Mouse (Mus musculus): ENCODE results near the gene Atp6v1c2. TPM values are rescaled to one million over a fixed set of nuclear protein-coding genes. Genes with fewer than 3 reads are reported as not detected.
A peak's percentile ranks its signal among the peaks of the same experiment; 100 is the strongest.

Gene Atp6v1c2
- total and polyA plus RNA-seq, 3 experiments, result not detected

DNA sequence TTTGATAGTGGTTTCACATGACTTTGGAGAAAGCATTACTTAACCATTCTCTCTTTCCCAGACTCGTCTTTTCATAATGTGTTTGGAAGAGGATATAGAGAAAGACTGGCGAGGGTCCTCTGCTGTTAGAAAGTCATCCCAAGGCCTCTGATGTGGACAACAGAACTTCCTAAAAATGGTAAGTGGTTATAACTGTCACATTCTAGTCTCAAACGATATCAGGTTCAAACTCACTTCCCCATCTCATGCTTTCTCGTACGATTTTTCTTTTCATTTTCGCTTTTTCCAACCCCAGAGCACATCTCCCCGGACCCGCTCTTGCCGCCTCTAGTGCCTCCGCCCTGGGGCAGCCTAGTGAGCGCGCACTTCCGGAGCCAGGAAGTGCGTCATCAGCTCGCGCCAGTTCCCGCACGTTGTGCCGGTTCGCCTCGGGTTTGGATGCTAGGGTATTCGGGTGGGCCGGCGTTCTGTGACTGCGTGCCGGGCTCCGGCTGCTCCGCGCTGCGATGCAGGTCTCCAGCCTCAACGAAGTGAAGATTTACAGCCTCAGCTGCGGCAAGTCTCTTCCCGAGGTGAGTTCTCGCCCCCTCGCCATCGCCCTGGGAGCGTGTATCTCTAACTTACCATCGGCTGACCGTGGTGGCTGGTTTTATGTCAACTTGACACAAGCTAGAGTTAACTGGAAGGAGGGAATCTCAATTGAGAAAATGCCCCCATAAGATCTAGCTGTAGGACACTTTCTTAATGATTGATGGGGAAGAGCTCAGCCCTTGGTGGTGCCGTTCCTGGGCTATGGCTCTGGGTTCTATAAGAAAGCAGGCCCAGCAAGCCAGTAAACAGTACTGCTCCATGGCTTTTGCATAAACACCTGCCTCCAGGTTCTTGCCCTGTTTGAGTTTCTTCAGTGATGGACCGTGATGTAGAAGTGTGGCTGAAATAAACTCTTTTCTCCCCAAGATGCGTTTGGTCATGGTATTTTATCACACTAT lies 19.2 kb upstream of the Atp6v1c2 start, which contains the start of gene Nol10:
TSS of gene Nol10 (plus strand) at position 411 of the 989 bp plus-strand sequence.
- Histone ChIP-seq H3K27ac (ENCODE audit: control insufficient read depth, low read depth, low read length) (peak within 1 kb of the TSS; percentile 78), H3K27me3 (ENCODE audit: control insufficient read depth in 1 of 2, insufficient read depth in 2 of 2, low read length in 2 of 2) (no peaks in the 10 kb centered on the region), H3K9me3 (replicated peaks; ENCODE audit: insufficient read depth, low read length) (no peaks in the 10 kb centered on the region), H3K36me3 (ENCODE audit: control insufficient read depth in 1 of 2, insufficient read depth in 2 of 2, low read length in 2 of 2) (peaks cover 0 to 13% of the 10 kb centered on the region in 2 experiments; a peak in 2 of 4 replicates), H3K9ac (ENCODE audit: control insufficient read depth, low read depth, low read length, poor library complexity, severe bottlenecking) (peak within 1 kb of the TSS; percentile 73), H3K4me3 (ENCODE audit: control insufficient read depth in 1 of 2, insufficient read depth in 1 of 2, low read depth in 2 of 2, low read length in 2 of 2) (peak within 1 kb of the TSS; percentile 70 to 81), H3K4me1 (ENCODE audit: control insufficient read depth in 1 of 2, insufficient read depth in 2 of 2, low read length in 2 of 2) (peaks cover 3 to 10% of the 10 kb centered on the region in 2 experiments; a peak in 3 of 4 replicates), H3K79me2 (ENCODE audit: control insufficient read depth, insufficient read depth, low read length, poor library complexity) (peaks cover 27% of the 10 kb centered on the region)
- TF ChIP-seq RCOR1 (IDR thresholded peaks at IDR 0.05; ENCODE audit: low read depth, low read length), result no peak
- TF ChIP-seq ZMIZ1 (IDR thresholded peaks at IDR 0.05; ENCODE audit: low read depth, low read length), result 0 out of 2 replicates have a peak, but pooled peaks have one; percentile 57
- TF ChIP-seq MYC (IDR thresholded peaks at IDR 0.05; ENCODE audit: low read depth, low read length), result peak; percentile 72; the same call in 1 of the 2 replicates
- TF ChIP-seq KAT2A (conservative IDR thresholded peaks at IDR 0.05; ENCODE audit: low read depth, low read length), result no peak; the same call in 1 of the 2 replicates
- peak; percentile 89 for TF ChIP-seq HCFC1 (IDR thresholded peaks at IDR 0.05; ENCODE audit: low read depth, low read length)
- no peak for TF ChIP-seq JUND (IDR thresholded peaks at IDR 0.05; ENCODE audit: low read depth, low read length)
- peak; percentile 85; the same call in 1 of the 2 replicates for TF ChIP-seq TBP (IDR thresholded peaks at IDR 0.05; ENCODE audit: low read depth, low read length)
- peak; percentile 69 to 94; a peak in 2 of 4 replicates for TF ChIP-seq POLR2A (IDR thresholded peaks at IDR 0.05; ENCODE audit: control insufficient read depth in 1 of 2, insufficient read depth in 1 of 2, low read depth in 1 of 2, low read length in 2 of 2, poor library complexity in 1 of 2)
- peak; percentile 55; the same call in 1 of the 2 replicates for TF ChIP-seq TCF12 (IDR thresholded peaks at IDR 0.05; ENCODE audit: low read depth, low read length)
- no peak for TF ChIP-seq POLR2AphosphoS5 (IDR thresholded peaks at IDR 0.05; ENCODE audit: borderline replicate concordance, low read depth, low read length)
- no peak for TF ChIP-seq MAZ (IDR thresholded peaks at IDR 0.05; ENCODE audit: low read depth, low read length)
- TF ChIP-seq GATA1 (IDR thresholded peaks at IDR 0.05; ENCODE audit: low read depth, low read length), result no peak
- no peak for TF ChIP-seq CHD2 (IDR thresholded peaks at IDR 0.05; ENCODE audit: low read length)
- peak; percentile 94 for TF ChIP-seq MXI1 (IDR thresholded peaks at IDR 0.05; ENCODE audit: low read depth, low read length)
- peak; percentile 91 for TF ChIP-seq SIN3A (IDR thresholded peaks at IDR 0.05; ENCODE audit: low read length)
- TF ChIP-seq ETS1 (IDR thresholded peaks at IDR 0.05; ENCODE audit: low read depth, low read length), result no peak
- peak; percentile 90 for TF ChIP-seq POLR2AphosphoS2 (IDR thresholded peaks at IDR 0.05; ENCODE audit: low read length)
- no peak for TF ChIP-seq RAD21 (IDR thresholded peaks at IDR 0.05; ENCODE audit: low read depth, low read length)
- TF ChIP-seq NELFE (IDR thresholded peaks at IDR 0.05; ENCODE audit: low read depth, low read length), result peak; percentile 95
- peak; percentile 49; the same call in 1 of the 2 replicates for TF ChIP-seq ELF1 (IDR thresholded peaks at IDR 0.05; ENCODE audit: low read depth, low read length)
- peak; percentile 77 for TF ChIP-seq MAX (IDR thresholded peaks at IDR 0.05; ENCODE audit: low read length)
- no peak for TF ChIP-seq NRF1 (IDR thresholded peaks at IDR 0.05; ENCODE audit: insufficient read depth, low read depth, low read length, poor library complexity, severe bottlenecking)
- no peak for TF ChIP-seq TAL1 (IDR thresholded peaks at IDR 0.05; ENCODE audit: low read length)
- peak; percentile 94 for DNase-seq (ENCODE audit: low read depth, low spot score)
